Mouse (Mus musculus): Measurements from ENCODE around the gene Gdi1. TPM values are rescaled to one million over a fixed set of nuclear protein-coding genes. Genes with fewer than 3 reads are reported as not detected.

Gene Gdi1
- polyA plus RNA-seq, 1 experiment, result 810 TPM

DNA sequence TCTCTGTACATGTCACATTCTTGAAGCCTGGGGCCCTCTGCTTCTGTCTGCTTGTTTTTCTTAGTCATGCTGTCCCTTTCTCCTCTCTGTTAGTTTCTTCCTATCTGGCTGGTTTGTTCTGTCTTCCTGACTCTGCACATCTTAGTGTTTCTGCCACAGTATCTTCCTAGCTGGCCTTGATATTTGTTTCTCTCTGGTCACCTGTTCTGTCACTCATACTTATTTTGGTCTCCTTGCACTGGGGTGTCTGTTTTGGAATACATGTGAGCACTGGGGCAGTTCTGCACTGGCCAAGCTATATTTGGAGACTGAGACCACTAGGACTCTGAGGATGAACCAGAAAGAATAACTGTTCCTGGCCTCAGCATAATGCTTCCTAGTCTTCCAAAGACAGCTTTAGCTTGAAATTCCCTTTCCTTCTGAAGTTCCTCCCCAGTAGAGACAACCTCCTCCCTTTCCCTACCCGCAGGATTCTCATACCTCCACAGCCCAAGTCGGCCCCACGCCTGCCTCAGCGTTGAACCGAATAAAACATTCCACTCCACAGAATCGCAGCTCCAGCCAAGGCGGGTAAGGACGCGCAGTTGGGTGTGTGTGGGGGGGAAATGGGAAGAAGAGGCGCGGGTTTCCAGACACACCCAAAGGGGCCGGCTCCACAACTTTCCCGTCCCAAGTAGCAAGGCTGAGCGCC is 23.6 kb upstream of the Gdi1 start:
- 15% methylated on average over 14 of the region's 14 CpGs for WGBS
- Histone ChIP-seq H3K27ac (ENCODE audit: insufficient read depth, low read depth, low read length) (no peak overlapping the region), H3K4me3 (ENCODE audit: insufficient read depth, low read depth, low read length) (peak overlapping the region; percentile 79), H3K4me1 (ENCODE audit: control insufficient read depth, insufficient read depth, low read length) (peaks cover 15% of the 10 kb centered on the region)
- TF ChIP-seq POLR2A (IDR thresholded peaks at IDR 0.05; ENCODE audit: insufficient read depth, low read depth, low read length) (no peak), CTCF (IDR thresholded peaks at IDR 0.05; ENCODE audit: insufficient read depth, low read depth, low read length) (no peak)

- Histone ChIP-seq H3K4me3 (ENCODE audit: insufficient read depth, low read depth, low read length) (peak within 1 kb of the TSS; percentile 79), H3K27ac (ENCODE audit: insufficient read depth, low read depth, low read length) (peak within 1 kb of the TSS; percentile 75), H3K4me1 (ENCODE audit: control insufficient read depth, insufficient read depth, low read length) (peaks cover 15% of the 10 kb centered on the region)
- TF ChIP-seq POLR2A (IDR thresholded peaks at IDR 0.05; ENCODE audit: insufficient read depth, low read depth, low read length) (no peak), CTCF (IDR thresholded peaks at IDR 0.05; ENCODE audit: insufficient read depth, low read depth, low read length) (no peak)
- 15% methylated on average over 16 of the region's 16 CpGs for WGBS
Measured at GRCm38 (mm10) chrX:74281732-74282394, 22.9 kb upstream of the Gdi1 start, which contains the start of the genes Taz and Dnase1l1. TSS of gene Taz (plus strand) at chrX:74281912. TSS of gene Dnase1l1 (minus strand) at chrX:74282337.

GRCm38 (mm10) chrX:74282395-74283091 is 22.3 kb upstream of the Gdi1 start:
- 15% methylated on average over 39 of the region's 39 CpGs for WGBS
- Histone ChIP-seq H3K4me1 (ENCODE audit: control insufficient read depth, insufficient read depth, low read length) (peaks cover 15% of the 10 kb centered on the region), H3K27ac (ENCODE audit: insufficient read depth, low read depth, low read length) (peak overlapping the region; percentile 75), H3K4me3 (ENCODE audit: insufficient read depth, low read depth, low read length) (peak overlapping the region; percentile 79)
- TF ChIP-seq CTCF (IDR thresholded peaks at IDR 0.05; ENCODE audit: insufficient read depth, low read depth, low read length) (no peak), POLR2A (IDR thresholded peaks at IDR 0.05; ENCODE audit: insufficient read depth, low read depth, low read length) (no peak; the same call in 1 of the 2 replicates)

DNA sequence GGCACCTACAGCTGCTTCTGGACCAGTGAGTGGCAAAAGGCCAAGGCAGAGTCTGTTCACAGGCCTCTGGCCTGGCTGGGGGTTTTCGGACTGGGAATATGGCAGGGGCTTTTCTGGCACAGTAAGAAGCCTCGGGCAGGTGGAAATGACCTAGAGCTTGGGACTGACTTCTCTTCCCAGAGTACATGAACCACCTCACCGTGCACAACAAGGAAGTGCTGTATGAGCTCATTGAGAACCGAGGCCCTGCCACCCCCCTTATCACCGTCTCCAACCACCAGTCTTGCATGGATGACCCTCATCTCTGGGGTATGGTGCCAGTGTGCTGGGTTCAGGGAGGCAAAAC is 21.7 kb upstream of the Gdi1 start:
- TF ChIP-seq POLR2A (IDR thresholded peaks at IDR 0.05; ENCODE audit: insufficient read depth, low read depth, low read length) (no peak), CTCF (IDR thresholded peaks at IDR 0.05; ENCODE audit: insufficient read depth, low read depth, low read length) (no peak)
- WGBS, result 25% methylated on average over 5 of the region's 5 CpGs
- peak overlapping the region; percentile 79 for H3K4me3 ChIP-seq (ENCODE audit: insufficient read depth, low read depth, low read length)
- H3K27ac ChIP-seq (ENCODE audit: insufficient read depth, low read depth, low read length), result peak overlapping the region; percentile 75; the same call in 1 of the 2 replicates
- H3K4me1 ChIP-seq (ENCODE audit: control insufficient read depth, insufficient read depth, low read length), result peaks cover 15% of the 10 kb centered on the region

DNA sequence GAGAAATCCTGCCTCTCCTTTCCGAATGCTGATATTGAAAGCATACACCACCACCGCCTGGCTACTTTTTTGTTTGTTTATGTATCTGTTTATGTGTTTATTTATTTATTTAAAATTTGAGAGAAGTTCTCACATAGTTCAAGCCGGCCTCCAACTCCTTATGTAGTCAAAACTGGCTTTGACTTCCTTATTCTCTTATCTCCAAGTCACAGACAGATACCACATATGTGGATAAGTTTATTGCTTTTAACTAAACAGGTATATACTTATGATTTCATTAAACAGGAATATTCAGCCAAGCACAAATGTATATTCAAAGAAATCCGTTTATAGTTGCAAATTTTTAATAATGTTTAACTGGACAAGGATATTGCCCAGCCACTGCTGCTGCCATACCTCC is 11.4 kb upstream of the Gdi1 start:
- 71% methylated on average over 4 of the region's 4 CpGs for WGBS
- no peaks in the 10 kb centered on the region for H3K4me1 ChIP-seq (ENCODE audit: control insufficient read depth, insufficient read depth, low read length)
- no peak overlapping the region for H3K4me3 ChIP-seq (ENCODE audit: insufficient read depth, low read depth, low read length)
- TF ChIP-seq CTCF (IDR thresholded peaks at IDR 0.05; ENCODE audit: insufficient read depth, low read depth, low read length), result no peak
- no peak for TF ChIP-seq POLR2A (IDR thresholded peaks at IDR 0.05; ENCODE audit: insufficient read depth, low read depth, low read length)
- no peak overlapping the region for H3K27ac ChIP-seq (ENCODE audit: insufficient read depth, low read depth, low read length)

GRCm38 (mm10) chrX:74296538-74297448 is 8.0 kb upstream of the Gdi1 start, which contains the start of gene Atp6ap1:
TSS of gene Atp6ap1 (plus strand) at chrX:74297097.
- WGBS, result 12% methylated on average over 36 of the region's 37 CpGs
- Histone ChIP-seq H3K4me1 (ENCODE audit: control insufficient read depth, insufficient read depth, low read length) (no peaks in the 10 kb centered on the region), H3K4me3 (ENCODE audit: insufficient read depth, low read depth, low read length) (peak within 1 kb of the TSS; percentile 77), H3K27ac (ENCODE audit: insufficient read depth, low read depth, low read length) (peak within 1 kb of the TSS; percentile 62; the same call in 1 of the 2 replicates)
- no peak for TF ChIP-seq CTCF (IDR thresholded peaks at IDR 0.05; ENCODE audit: insufficient read depth, low read depth, low read length)
- TF ChIP-seq POLR2A (IDR thresholded peaks at IDR 0.05; ENCODE audit: insufficient read depth, low read depth, low read length), result peak; percentile 59; the same call in 1 of the 2 replicates

- no peaks in the 10 kb centered on the region for H3K4me1 ChIP-seq (ENCODE audit: control insufficient read depth, insufficient read depth, low read length)
- H3K27ac ChIP-seq (ENCODE audit: insufficient read depth, low read depth, low read length), result no peak overlapping the region
- WGBS, result 76% methylated on average over 1 of the region's 1 CpGs
- H3K4me3 ChIP-seq (ENCODE audit: insufficient read depth, low read depth, low read length), result no peak overlapping the region
- TF ChIP-seq CTCF (IDR thresholded peaks at IDR 0.05; ENCODE audit: insufficient read depth, low read depth, low read length) (no peak), POLR2A (IDR thresholded peaks at IDR 0.05; ENCODE audit: insufficient read depth, low read depth, low read length) (no peak)
Measured at GRCm38 (mm10) chrX:74298348-74298747, 6.5 kb upstream of the Gdi1 start.

- H3K27ac ChIP-seq (ENCODE audit: insufficient read depth, low read depth, low read length), result no peak overlapping the region
- no peaks in the 10 kb centered on the region for H3K4me1 ChIP-seq (ENCODE audit: control insufficient read depth, insufficient read depth, low read length)
- TF ChIP-seq POLR2A (IDR thresholded peaks at IDR 0.05; ENCODE audit: insufficient read depth, low read depth, low read length) (no peak), CTCF (IDR thresholded peaks at IDR 0.05; ENCODE audit: insufficient read depth, low read depth, low read length) (no peak)
- no peak overlapping the region for H3K4me3 ChIP-seq (ENCODE audit: insufficient read depth, low read depth, low read length)
- WGBS, result 80% methylated on average over 3 of the region's 3 CpGs
Measured at GRCm38 (mm10) chrX:74299721-74300120, 5.1 kb upstream of the Gdi1 start.

All from olfactory bulb, adult 2 months (tissue).